Mouse (Mus musculus) gastrocnemius, postnatal 10 days (tissue): ENCODE results near the gene Dctpp1. TPM values are rescaled to one million over a fixed set of nuclear protein-coding genes. Genes with fewer than 3 reads are reported as not detected.

Experiments
- DNase-seq: peaks from one replicate; pipeline ENCODE4 v3.0.0; 2021; ENCODE audit warnings: mixed read lengths
- long read RNA-seq, 2 experiments: library from polyadenylated mRNA; stranded (forward); transcript quantifications; one replicate each; pipeline ENCODE4 v2.0.0; 2021
- total RNA-seq, 2 experiments: library from RNA; stranded (reverse); gene quantifications; 2 replicates each; pipeline ENCODE4 v1.2.3; 2021

Gene Dctpp1
- 10 to 100 TPM; 33.9 to 38.6 TPM for total RNA-seq
- long read RNA-seq, experiment 1, transcript Dctpp1-201 (3 exons, 676 nt) = major isoform, 15 of 15 reads
- long read RNA-seq, experiment 1, partial matches to known transcripts = 0 of 15 reads
- long read RNA-seq, experiment 1, other reads (novel, unspliced or antisense) = 0 of 15 reads
- long read RNA-seq, experiment 2, transcript Dctpp1-201 (3 exons, 676 nt) = major isoform, 13 of 14 reads
- long read RNA-seq, experiment 2, partial matches to known transcripts = 0 of 14 reads
- long read RNA-seq, experiment 2, other reads (novel, unspliced or antisense) = 1 of 14 reads

- peak; percentile 92 for DNase-seq
Observed at GRCm38 (mm10) chr7:127260309-127261111, at the start of gene Dctpp1. TSS of gene Dctpp1 (minus strand) at chr7:127260709.

GRCm38 (mm10) chr7:127309951-127310350 is 49.4 kb upstream of the Dctpp1 start:
- DNase-seq = no peak

- no peak for DNase-seq
Observed at GRCm38 (mm10) chr7:127308887-127309286, 48.4 kb upstream of the Dctpp1 start.

GRCm38 (mm10) chr7:127308431-127308830 is 47.9 kb upstream of the Dctpp1 start:
- no peak for DNase-seq

- no peak for DNase-seq
Observed at GRCm38 (mm10) chr7:127297586-127298193, 37.2 kb upstream of the Dctpp1 start.

- DNase-seq = no peak
Observed at GRCm38 (mm10) chr7:127296786-127297555, 36.5 kb upstream of the Dctpp1 start.

GRCm38 (mm10) chr7:127296098-127296497 is 35.6 kb upstream of the Dctpp1 start, which contains the start of gene Itgal:
TSS of gene Itgal (plus strand) at chr7:127296260.
- no peak for DNase-seq

- no peak for DNase-seq
Observed at GRCm38 (mm10) chr7:127290142-127290541, 29.6 kb upstream of the Dctpp1 start.

- DNase-seq = no peak
Observed at GRCm38 (mm10) chr7:127289306-127289705, 28.8 kb upstream of the Dctpp1 start.

GRCm38 (mm10) chr7:127287940-127288339 is 27.4 kb upstream of the Dctpp1 start:
- DNase-seq = no peak

- DNase-seq = no peak
Observed at GRCm38 (mm10) chr7:127285154-127285553, 24.6 kb upstream of the Dctpp1 start.

- DNase-seq = no peak
Observed at GRCm38 (mm10) chr7:127282190-127282589, 21.7 kb upstream of the Dctpp1 start.

GRCm38 (mm10) chr7:127281114-127281513 is 20.6 kb upstream of the Dctpp1 start:
- no peak for DNase-seq

- DNase-seq = no peak
Observed at GRCm38 (mm10) chr7:127280092-127280491, 19.6 kb upstream of the Dctpp1 start.

GRCm38 (mm10) chr7:127278311-127278710 is 17.8 kb upstream of the Dctpp1 start:
- peak; percentile 28 for DNase-seq

- no peak for DNase-seq
Observed at GRCm38 (mm10) chr7:127276519-127276961, 16.0 kb upstream of the Dctpp1 start.

- DNase-seq = peak; percentile 90
Observed at GRCm38 (mm10) chr7:127273925-127274789, 13.6 kb upstream of the Dctpp1 start, which contains the start of gene Sephs2. TSS of gene Sephs2 (minus strand) at chr7:127274055.

- DNase-seq = peak; percentile 49
Observed at GRCm38 (mm10) chr7:127273118-127273923, 12.8 kb upstream of the Dctpp1 start.

- no peak for DNase-seq
Observed at GRCm38 (mm10) chr7:127272566-127272965, 12.1 kb upstream of the Dctpp1 start.

GRCm38 (mm10) chr7:127271093-127271492 is 10.6 kb upstream of the Dctpp1 start:
- no peak for DNase-seq
